Mouse (Mus musculus) frontal cortex, adult (tissue): Measurements from ENCODE around the gene Aspa.

Experiments used
- ATAC-seq: cut with Nextera tagmentation; 2 replicates; pipeline ENCODE4 v1.9.2; 2017; ENCODE audit warnings: mild to moderate bottlenecking, moderate library complexity, mixed read lengths; ENCODE audit not compliant: low TSS enrichment

Aspa gene

DNA sequence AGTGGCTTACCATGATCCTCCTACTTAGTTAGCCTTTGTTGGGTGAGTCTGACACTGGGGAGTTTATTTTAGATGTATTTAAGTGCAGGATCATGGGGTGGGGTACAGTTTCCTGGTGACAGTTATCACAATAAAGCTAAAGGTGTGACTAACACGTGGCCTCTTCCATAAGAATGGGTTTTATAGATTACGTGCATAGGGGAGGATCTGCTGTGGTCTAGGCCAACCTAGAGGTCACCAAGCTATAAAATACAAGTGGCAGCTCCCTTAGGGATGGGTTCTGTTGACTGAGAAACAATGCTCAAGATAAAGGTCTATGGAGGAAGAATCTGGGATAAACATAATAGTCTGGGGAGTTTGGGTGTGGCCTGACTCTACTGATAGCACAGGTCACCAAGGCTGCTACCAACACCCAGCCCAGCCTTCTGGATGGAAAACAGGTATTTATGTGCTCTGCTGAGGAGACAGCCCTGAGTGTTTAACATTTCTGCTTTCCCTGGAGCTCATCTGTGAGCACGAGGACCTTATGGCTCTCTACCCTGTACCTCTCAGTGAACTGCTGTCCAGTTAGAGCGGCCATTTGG is 71.9 kb downstream of the Aspa start:
- no peak for ATAC-seq
